Mouse (Mus musculus) layer of hippocampus, postnatal 14 days (tissue): ENCODE results near the gene Cdca3. TPM values are rescaled to one million over a fixed set of nuclear protein-coding genes. Genes with fewer than 3 reads are reported as not detected.
"Not testable (repeated sequence)": the region's sequence is repeated elsewhere in the genome, so short reads cannot be mapped to it uniquely, and the experiment has no call there.

Experiments used
- DNase-seq, 2 experiments: peaks; one replicate each; pipeline ENCODE4 v3.0.0; 2021 to 2022; ENCODE audit warnings: low spot score in 2 of 2, mixed read lengths in 1 of 2
- total RNA-seq, 2 experiments: library from RNA; stranded (reverse); gene quantifications; 2 replicates each; pipeline ENCODE4 v1.2.3; 2021

Cdca3 gene
- total RNA-seq, 2 experiments from 2014 or later, result 2.0 to 3.4 TPM

- peak; percentile 93 to 96 for DNase-seq
These were observed 703 bp downstream of the Cdca3 start for GRCm38 (mm10) chr6:124829799-124830700.

GRCm38 (mm10) chr6:124831199-124831598, 1.9 kb downstream of the Cdca3 start:
- DNase-seq, result not testable (repeated sequence)

- no peak for DNase-seq
These were observed 2.3 kb downstream of the Cdca3 start for GRCm38 (mm10) chr6:124831649-124832048.

GRCm38 (mm10) chr6:124834512-124835081, 5.2 kb downstream of the Cdca3 start:
- DNase-seq, result no peak

DNA sequence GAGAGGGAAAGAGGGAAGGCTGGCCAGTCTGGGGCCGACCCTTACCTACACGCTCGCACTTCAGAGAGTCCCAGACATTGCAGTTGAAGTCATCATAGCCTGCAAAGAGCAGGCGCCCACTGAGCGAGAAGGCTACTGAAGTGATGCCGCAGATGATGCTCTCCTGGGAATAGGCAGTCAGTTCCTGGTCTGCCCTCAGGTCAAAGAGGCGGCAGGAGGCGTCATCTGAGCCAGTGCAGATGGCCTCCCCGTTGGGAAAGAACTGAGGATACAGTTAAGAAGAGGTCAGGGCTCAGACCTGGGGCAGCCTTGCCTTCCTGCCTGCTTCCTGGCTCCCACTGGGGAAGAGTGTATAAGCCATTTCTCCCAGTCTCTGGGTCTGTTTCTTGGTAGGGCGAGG, 6.2 kb downstream of the Cdca3 start:
- no peak for DNase-seq

GRCm38 (mm10) chr6:124836411-124836810, 7.1 kb downstream of the Cdca3 start:
- no peak for DNase-seq

- DNase-seq, result no peak
These were observed 10.5 kb downstream of the Cdca3 start for GRCm38 (mm10) chr6:124839805-124840204.

GRCm38 (mm10) chr6:124840241-124841167, 11.2 kb downstream of the Cdca3 start, which contains the start of gene Gnb3:
Gene Gnb3, minus strand, starts transcription at chr6:124840275.
- no peak for DNase-seq

- DNase-seq, result peak; percentile 95 to 96
These were observed 18.0 kb downstream of the Cdca3 start for GRCm38 (mm10) chr6:124847305-124847704.

GRCm38 (mm10) chr6:124850535-124850934, 21.2 kb downstream of the Cdca3 start:
- DNase-seq, result no peak

DNA sequence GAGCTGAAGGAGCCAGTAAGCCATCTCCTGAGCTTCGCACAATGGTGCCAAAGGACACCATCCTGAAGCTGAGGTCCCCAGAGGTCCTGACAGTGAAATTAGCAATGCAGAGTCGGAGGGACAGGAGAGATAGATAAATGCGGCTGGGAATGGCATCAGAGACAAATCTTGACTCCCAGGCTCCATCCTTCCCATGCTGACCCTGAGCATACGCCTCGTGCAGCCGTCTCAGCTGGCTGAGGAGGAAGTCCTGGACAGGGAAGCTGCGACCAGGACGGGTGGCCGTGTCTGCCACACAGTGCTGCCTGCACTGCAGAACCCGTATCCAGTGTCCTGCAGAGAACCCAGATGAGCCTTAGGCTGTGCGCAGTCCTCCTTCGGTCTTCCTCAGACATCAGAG, 25.3 kb downstream of the Cdca3 start:
- DNase-seq, result no peak

DNA sequence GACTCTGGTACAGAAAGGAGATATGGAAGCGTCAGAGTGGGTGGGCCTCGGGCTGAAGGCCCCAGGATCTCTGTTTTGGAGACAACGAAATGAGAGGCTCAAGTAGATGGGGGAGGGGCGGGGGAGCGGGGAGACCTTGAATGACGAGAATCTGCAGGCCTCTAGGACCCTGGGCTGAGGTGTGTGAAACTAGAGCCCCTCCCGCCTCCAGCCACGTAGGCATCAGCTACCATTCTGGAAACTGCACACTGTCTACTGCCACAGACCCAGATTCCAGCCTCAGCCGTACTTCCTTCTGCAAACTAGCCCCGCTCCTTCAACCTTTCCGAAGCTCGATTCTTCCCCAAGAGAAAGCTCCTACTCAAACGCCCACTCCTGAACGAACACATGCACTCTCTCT, 27.0 kb downstream of the Cdca3 start:
- peak; percentile 35 to 52 for DNase-seq

- DNase-seq, result peak; percentile 88 to 89
These were observed 27.8 kb downstream of the Cdca3 start, which contains the start of gene P3h3 for GRCm38 (mm10) chr6:124856916-124857839. Gene P3h3, minus strand, starts transcription at chr6:124857752.

GRCm38 (mm10) chr6:124857840-124858530, 28.6 kb downstream of the Cdca3 start:
- DNase-seq, result no peak

GRCm38 (mm10) chr6:124858561-124859318, 29.4 kb downstream of the Cdca3 start:
- no peak for DNase-seq

- peak; percentile 87 to 89 for DNase-seq
These were observed 30.4 kb downstream of the Cdca3 start for GRCm38 (mm10) chr6:124859725-124860124.

GRCm38 (mm10) chr6:124860511-124860910, 31.2 kb downstream of the Cdca3 start:
- no peak for DNase-seq

- DNase-seq, result peak in 1 of 2 experiments; percentile 15
These were observed 31.9 kb downstream of the Cdca3 start for GRCm38 (mm10) chr6:124861266-124861665.

DNA sequence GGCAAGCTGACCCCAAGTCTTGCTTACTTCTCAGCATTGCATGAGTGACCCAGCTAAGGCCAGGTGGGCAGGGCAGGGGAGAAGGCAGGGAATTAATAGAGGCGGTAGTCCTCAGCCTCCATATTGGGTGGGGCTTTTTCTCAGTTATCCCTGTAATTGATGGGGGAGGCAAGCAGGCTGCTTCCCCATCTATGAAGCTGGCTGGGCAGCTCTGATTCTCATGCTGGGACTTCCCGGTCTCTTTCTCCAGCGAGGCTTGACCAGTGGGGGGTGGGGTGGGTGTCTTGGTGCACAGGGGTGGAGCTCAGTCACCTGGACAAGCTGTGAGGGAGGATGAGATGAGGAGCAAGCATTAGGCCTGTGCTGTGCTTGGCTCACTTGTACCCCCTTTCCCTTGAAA, 32.5 kb downstream of the Cdca3 start:
- no peak for DNase-seq
